Mouse (Mus musculus) lung, embryonic 14.5 days (tissue): ENCODE data around the gene Med26. TPM values are rescaled to one million over a fixed set of nuclear protein-coding genes. Genes with fewer than 3 reads are reported as not detected.

Experiments
- ATAC-seq: fragments of 200-750 bp; cut with Nextera tagmentation; 2 replicates; pipeline ENCODE4 v1.8.0; 2017; ENCODE audit warnings: mild to moderate bottlenecking, moderate TSS enrichment, moderate library complexity; ENCODE audit not compliant: insufficient read depth
- DNase-seq: peaks from one replicate; pipeline ENCODE4 v3.0.0-alpha.2; 2015
- H3K27ac ChIP-seq: fragments of 300-500 bp; sonication (generic); 2 replicates; pipeline ENCODE4 v1.5.1; 2014; ENCODE audit warnings: low read depth, mild to moderate bottlenecking, moderate library complexity
- H3K27me3 ChIP-seq: fragments of 300-500 bp; sonication (generic); 2 replicates; pipeline ENCODE4 v1.6.1; 2014; ENCODE audit warnings: low read length, control low read depth; ENCODE audit not compliant: insufficient read depth
- H3K36me3 ChIP-seq: fragments of 300-500 bp; sonication (generic); 2 replicates; pipeline ENCODE4 v1.6.1; 2014; ENCODE audit warnings: control low read depth; ENCODE audit not compliant: insufficient read depth
- H3K4me1 ChIP-seq: fragments of 300-500 bp; sonication (generic); 2 replicates; pipeline ENCODE4 v1.6.1; 2014; ENCODE audit warnings: antibody characterized with exemption, control low read depth; ENCODE audit not compliant: insufficient read depth
- H3K4me2 ChIP-seq: fragments of 300-500 bp; sonication (generic); 2 replicates; pipeline ENCODE4 v1.6.1; 2014; ENCODE audit warnings: mild to moderate bottlenecking
- H3K4me3 ChIP-seq: fragments of 300-500 bp; sonication (generic); 2 replicates; pipeline ENCODE4 v1.5.1; 2014; ENCODE audit warnings: low read depth, low read length
- H3K9ac ChIP-seq: fragments of 300-500 bp; sonication (generic); 2 replicates; pipeline ENCODE4 v1.6.1; 2014
- H3K9me3 ChIP-seq: fragments of 300-500 bp; sonication (generic); 2 replicates; pipeline ENCODE4 v1.6.1; 2016; ENCODE audit warnings: low read depth, low read length, control low read depth
- CTCF ChIP-seq: IDR thresholded peaks from 2 replicates; pipeline ENCODE4 v1.5.1; 2016; ENCODE audit warnings: antibody characterized with exemption, low read depth
- WGBS: fragments of 180-500 bp; shearing (Covaris S2); extraction: QIAGEN DNeasy Blood & Tissue Kit; methylation state at CpG from one replicate; pipeline ENCODE4 v1.1.7; 2014; 5-methylcytosine and 5-hydroxymethylcytosine counted together
- microRNA-seq: library from miRNA; unstranded; fragments of <30 nt; microRNA quantifications from one replicate; pipeline ENCODE4, GENCODE M21; 2016; ENCODE audit warnings: borderline number of aligned reads
- polyA plus RNA-seq: library from polyadenylated mRNA; unstranded; fragments of >200 nt; fragmentation: Nextera tagmentation; extraction: Ambion mirVana; gene quantifications from 2 replicates; pipeline ENCODE4 v1.2.1, GENCODE M21; 2014

The Med26 gene
- polyA plus RNA-seq, 1 experiment from 2014 or later = 17.5 TPM

DNA sequence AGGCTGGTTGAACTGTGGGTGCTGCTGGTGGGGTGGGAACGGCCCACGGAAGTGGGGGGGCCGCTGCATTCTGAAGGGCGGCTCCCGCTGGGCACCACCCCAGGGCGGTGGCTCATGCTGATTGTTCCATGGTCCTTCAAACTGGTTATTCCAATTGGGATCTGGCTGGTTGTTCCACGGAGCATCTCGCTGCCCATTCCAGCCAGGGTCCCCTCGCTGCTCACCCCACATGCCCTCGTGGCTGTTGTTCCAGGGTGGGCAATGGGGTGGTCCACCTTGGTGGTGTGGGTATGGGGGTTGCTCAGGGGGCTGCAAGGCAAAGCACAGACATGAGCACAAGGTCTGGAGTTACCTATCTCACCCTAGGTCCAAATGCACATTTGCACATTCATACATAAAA, 83.9 kb downstream of the Med26 start:
- Histone ChIP-seq H3K9me3 (no peaks in the 10 kb centered on the region), H3K9ac (no peak overlapping the region), H3K4me1 (no peaks in the 10 kb centered on the region), H3K4me2 (no peak overlapping the region), H3K27me3 (no peaks in the 10 kb centered on the region), H3K36me3 (peaks cover 99% of the 10 kb centered on the region), H3K4me3 (no peak overlapping the region), H3K27ac (no peak overlapping the region)
- DNase-seq = no peak
- 93% methylated on average over 10 of the region's 10 CpGs for WGBS
- ATAC-seq = no peak
- TF ChIP-seq CTCF = no peak

DNA sequence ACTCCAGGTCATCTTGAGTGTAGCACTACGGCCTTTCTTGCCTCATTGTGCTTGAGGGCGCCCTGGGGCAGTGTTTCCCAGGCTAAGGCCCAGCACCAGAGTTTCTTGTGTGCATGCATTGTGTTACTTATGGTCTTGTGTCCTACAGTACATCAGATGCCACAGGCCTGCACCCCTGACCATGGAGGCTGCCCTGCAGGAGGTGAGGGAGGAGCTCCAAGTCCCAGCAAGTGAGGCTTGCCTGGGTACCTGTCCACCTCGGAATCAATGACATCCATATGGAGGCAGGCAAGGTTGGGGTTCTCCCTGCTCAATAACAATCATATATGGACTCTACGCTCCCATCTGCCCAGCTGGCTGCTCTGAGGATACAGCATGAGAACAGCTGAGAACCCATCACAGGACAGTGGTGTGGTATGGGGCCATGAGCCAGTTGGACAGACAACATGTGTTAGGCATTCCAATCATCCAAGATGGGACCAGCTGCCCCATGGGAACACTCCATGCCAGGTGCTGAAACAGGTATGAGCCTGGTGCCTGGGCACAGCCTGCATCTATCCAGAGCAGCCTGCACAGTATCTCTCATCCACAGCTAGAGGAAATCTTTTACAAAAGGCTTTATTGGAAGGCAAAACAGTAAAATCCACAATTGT, 88.1 kb downstream of the Med26 start:
- no peak overlapping the region for H3K27ac ChIP-seq
- no peaks in the 10 kb centered on the region for H3K9me3 ChIP-seq
- 85% methylated on average over 4 of the region's 4 CpGs for WGBS
- no peak overlapping the region for H3K9ac ChIP-seq
- no peak overlapping the region for H3K4me3 ChIP-seq
- no peak for TF ChIP-seq CTCF
- no peaks in the 10 kb centered on the region for H3K27me3 ChIP-seq
- peaks cover 78% of the 10 kb centered on the region for H3K36me3 ChIP-seq
- ATAC-seq (no peak), DNase-seq (no peak)
- no peak overlapping the region for H3K4me2 ChIP-seq
- no peaks in the 10 kb centered on the region for H3K4me1 ChIP-seq

DNA sequence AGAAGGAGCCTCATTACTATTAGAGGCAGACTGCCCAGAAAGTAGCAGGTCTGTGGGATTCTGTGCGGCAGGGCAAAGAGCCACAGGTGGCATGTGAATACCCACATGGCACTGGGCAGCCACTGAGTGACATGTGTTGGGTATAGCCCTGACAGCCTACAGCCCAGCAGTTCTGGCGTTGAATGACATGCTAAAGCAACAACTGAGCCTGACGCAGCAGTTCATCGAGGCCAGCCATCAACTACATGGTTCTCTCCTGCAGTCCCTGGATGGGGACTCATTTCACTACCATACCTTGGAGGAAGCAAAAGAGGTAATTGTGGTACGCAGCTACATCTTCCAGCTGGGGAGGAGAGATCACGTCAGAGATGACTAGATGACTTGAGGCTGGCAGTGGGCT, 89.6 kb downstream of the Med26 start:
- no peaks in the 10 kb centered on the region for H3K4me1 ChIP-seq
- no peaks in the 10 kb centered on the region for H3K9me3 ChIP-seq
- 76% methylated on average over 6 of the region's 6 CpGs for WGBS
- H3K4me3 ChIP-seq = no peak overlapping the region
- H3K27ac ChIP-seq = no peak overlapping the region
- H3K4me2 ChIP-seq = no peak overlapping the region
- ATAC-seq = no peak
- peaks cover 70% of the 10 kb centered on the region for H3K36me3 ChIP-seq
- DNase-seq = no peak
- no peak overlapping the region for H3K9ac ChIP-seq
- no peaks in the 10 kb centered on the region for H3K27me3 ChIP-seq
- TF ChIP-seq CTCF = no peak

DNA sequence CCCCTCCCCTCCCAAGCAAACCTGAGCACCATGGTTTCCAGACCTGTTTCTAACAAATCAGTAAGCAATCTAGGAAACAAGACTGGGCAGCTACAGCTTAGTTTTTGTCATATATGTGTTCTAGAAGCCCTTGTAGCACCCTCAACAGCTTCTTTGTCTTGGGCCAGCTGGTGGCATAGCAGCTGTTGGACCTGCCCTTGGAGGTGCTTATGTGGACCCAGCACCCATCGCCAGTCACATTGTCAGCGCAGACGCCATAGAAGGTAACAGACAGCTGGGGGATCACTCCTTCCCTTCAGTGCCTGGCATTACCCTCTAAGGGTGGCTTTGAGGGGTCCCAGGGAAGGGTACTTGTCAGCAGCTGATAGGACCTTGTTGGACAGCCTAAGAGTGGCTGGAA, 90.3 kb downstream of the Med26 start:
- no peak for ATAC-seq
- no peak for TF ChIP-seq CTCF
- Histone ChIP-seq H3K27me3 (no peaks in the 10 kb centered on the region), H3K9ac (no peak overlapping the region), H3K4me2 (no peak overlapping the region), H3K4me3 (no peak overlapping the region), H3K9me3 (no peaks in the 10 kb centered on the region), H3K27ac (no peak overlapping the region), H3K4me1 (no peaks in the 10 kb centered on the region), H3K36me3 (peaks cover 70% of the 10 kb centered on the region)
- 86% methylated on average over 3 of the region's 3 CpGs for WGBS
- DNase-seq = no peak

DNA sequence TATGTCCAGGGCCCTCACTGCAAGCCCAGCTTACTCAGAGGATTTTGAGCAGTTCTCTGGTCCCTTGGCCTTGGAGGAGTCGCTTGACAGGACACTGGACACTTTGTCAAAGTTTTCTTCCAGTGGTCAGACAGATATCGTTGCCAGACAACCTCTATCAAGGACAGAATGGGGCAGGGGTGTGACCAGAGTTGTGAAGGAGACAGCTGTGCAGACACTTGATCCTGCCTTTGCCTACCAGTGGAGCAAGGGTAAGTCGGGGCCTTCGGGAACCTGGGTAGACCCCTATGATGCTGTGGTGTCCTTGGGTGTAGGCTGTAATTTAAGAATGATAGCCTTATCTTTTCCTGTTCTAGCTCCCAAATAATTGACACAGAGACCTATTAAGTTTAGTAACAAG, 92.8 kb downstream of the Med26 start:
- WGBS = 78% methylated on average over 4 of the region's 4 CpGs
- H3K27me3 ChIP-seq = no peaks in the 10 kb centered on the region
- H3K4me3 ChIP-seq = no peak overlapping the region
- ATAC-seq (no peak), DNase-seq (no peak)
- no peak overlapping the region for H3K27ac ChIP-seq
- no peaks in the 10 kb centered on the region for H3K4me1 ChIP-seq
- H3K9ac ChIP-seq = no peak overlapping the region
- peaks cover 68% of the 10 kb centered on the region for H3K36me3 ChIP-seq
- TF ChIP-seq CTCF = no peak
- H3K4me2 ChIP-seq = no peak overlapping the region
- no peaks in the 10 kb centered on the region for H3K9me3 ChIP-seq

DNA sequence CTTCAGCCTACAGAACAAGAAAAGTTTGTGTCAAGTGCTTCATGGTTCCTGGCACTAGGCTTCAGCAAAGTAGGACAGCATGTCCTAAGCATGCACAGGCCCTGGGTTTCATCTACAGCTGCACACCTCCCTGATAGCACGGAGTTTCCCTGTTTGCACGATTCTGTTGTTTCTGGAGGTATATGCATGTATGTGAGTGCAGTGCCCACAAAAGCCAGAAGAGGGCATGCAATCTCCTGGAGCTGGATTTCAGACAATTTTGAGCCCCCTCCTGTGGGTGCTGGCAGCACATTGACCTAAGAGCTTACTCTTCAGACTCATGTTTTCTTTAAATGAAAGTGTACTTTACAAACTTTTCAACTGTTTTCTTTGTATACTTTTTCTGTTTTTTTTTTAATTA, 94.2 kb downstream of the Med26 start:
- Histone ChIP-seq H3K4me3 (no peak overlapping the region), H3K9me3 (no peaks in the 10 kb centered on the region), H3K27ac (no peak overlapping the region), H3K4me2 (no peak overlapping the region), H3K36me3 (peaks cover 67% of the 10 kb centered on the region), H3K27me3 (no peaks in the 10 kb centered on the region), H3K4me1 (no peaks in the 10 kb centered on the region), H3K9ac (no peak overlapping the region)
- no peak for ATAC-seq
- 91% methylated on average over 2 of the region's 2 CpGs for WGBS
- TF ChIP-seq CTCF = no peak
- no peak for DNase-seq

DNA sequence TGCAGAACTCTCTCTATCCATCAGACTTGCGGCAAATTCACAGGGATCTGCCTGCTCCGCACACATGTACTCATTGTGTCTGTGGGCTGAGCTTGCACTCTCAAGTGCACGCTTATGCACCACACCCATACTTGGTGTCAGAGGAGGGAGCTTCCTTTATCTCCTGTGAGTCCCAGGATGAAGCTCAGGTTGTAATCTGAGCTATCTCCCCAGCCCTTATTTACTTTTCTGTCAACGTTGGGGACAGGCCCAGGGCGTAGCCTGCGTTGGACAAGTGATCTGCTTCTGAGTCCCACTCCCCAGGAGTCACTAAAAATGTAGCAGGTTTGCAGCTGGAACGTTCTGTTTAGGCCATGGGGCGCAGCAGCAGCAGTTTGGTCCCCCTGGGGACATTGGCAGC, 96.6 kb downstream of the Med26 start:
- no peaks in the 10 kb centered on the region for H3K27me3 ChIP-seq
- no peaks in the 10 kb centered on the region for H3K9me3 ChIP-seq
- DNase-seq (no peak), ATAC-seq (no peak)
- TF ChIP-seq CTCF = no peak
- no peaks in the 10 kb centered on the region for H3K4me1 ChIP-seq
- no peak overlapping the region for H3K27ac ChIP-seq
- H3K4me2 ChIP-seq = no peak overlapping the region
- 53% methylated on average over 8 of the region's 8 CpGs for WGBS
- H3K4me3 ChIP-seq = no peak overlapping the region
- H3K9ac ChIP-seq = no peak overlapping the region
- peaks cover 60% of the 10 kb centered on the region for H3K36me3 ChIP-seq

DNA sequence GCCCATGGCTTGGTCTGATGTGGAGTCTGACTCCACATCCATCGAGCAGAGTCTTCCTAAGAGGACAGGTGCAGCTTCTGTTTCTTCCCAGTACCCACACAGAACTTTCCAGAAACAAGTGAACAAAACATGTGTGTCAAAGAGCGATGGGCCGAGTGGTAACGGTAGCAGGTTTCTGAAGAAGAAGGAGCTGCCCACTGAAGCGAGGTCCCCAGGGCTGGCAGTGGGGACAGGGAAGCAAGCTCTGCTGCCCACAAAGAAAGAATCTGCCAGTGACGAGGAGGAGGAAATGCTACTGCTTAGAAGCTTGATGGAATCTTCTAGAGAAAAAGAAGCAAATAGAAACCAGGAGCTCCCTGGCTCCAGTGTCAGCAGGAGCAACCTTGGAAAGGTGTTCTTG, 103.0 kb downstream of the Med26 start:
- ATAC-seq = no peak
- TF ChIP-seq CTCF = no peak
- Histone ChIP-seq H3K9me3 (no peaks in the 10 kb centered on the region), H3K4me2 (no peak overlapping the region), H3K27ac (no peak overlapping the region), H3K27me3 (no peaks in the 10 kb centered on the region), H3K36me3 (peaks cover 14% of the 10 kb centered on the region), H3K4me1 (no peaks in the 10 kb centered on the region), H3K9ac (no peak overlapping the region), H3K4me3 (no peak overlapping the region)
- 93% methylated on average over 6 of the region's 6 CpGs for WGBS
- no peak for DNase-seq

Small RNAs within 50 kb of the gene (microRNA-seq; reads per million reads assigned to microRNA genes)
- not detected for gene Gm28019
- 1.4 reads per million for gene Mir7068

Other genes with a start within 250 kb of the Med26 start
- gene Gm10282, start 243.0 kb downstream of the Med26 start, polyA plus RNA-seq = 38.2 TPM in 2 replicates
- 14.3 and 15.2 TPM in 2 replicates for gene Klf2, start 229.2 kb downstream of the Med26 start, polyA plus RNA-seq
- 68.6 and 69.4 TPM in 2 replicates for gene Eps15l1, start 126.8 kb downstream of the Med26 start, polyA plus RNA-seq
- 1.0 and 1.9 TPM in 2 replicates for gene Calr3, start 104.4 kb downstream of the Med26 start, polyA plus RNA-seq
- 13.6 and 17.2 TPM in 2 replicates for gene 1700030K09Rik, start 104.4 kb downstream of the Med26 start, polyA plus RNA-seq
- 71.6 and 80.2 TPM in 2 replicates for gene Cherp, start 73.0 kb downstream of the Med26 start, polyA plus RNA-seq
- gene Slc35e1, start 55.7 kb downstream of the Med26 start, polyA plus RNA-seq = 21.5 and 24.4 TPM in 2 replicates
- 121 and 130 TPM in 2 replicates for gene Smim7, start 22.8 kb upstream of the Med26 start, polyA plus RNA-seq
- gene Tmem38a, start 23.8 kb upstream of the Med26 start, polyA plus RNA-seq = 12.7 and 18.3 TPM in 2 replicates
- 0.03 TPM in 1 of 2 replicates, not detected in the other for gene Nwd1, start 98.4 kb upstream of the Med26 start, polyA plus RNA-seq
- 172 and 179 TPM in 2 replicates for gene Sin3b, start 175.0 kb upstream of the Med26 start, polyA plus RNA-seq
- gene F2rl3, start 213.6 kb upstream of the Med26 start, polyA plus RNA-seq = 3.4 and 3.8 TPM in 2 replicates